Mouse (Mus musculus) heart, postnatal 10 days (tissue): ENCODE measurements around the gene Cmtm5. TPM values are rescaled to one million over a fixed set of nuclear protein-coding genes. Genes with fewer than 3 reads are reported as not detected.
"Not testable (repeated sequence)": the region's sequence is repeated elsewhere in the genome, so short reads cannot be mapped to it uniquely, and the experiment has no call there.

Experiments
- DNase-seq, 2 experiments: peaks; one replicate each; pipeline ENCODE4 v3.0.0; 2021
- intact Hi-C: fragments of 180-260 bp; cut with DNase I; formaldehyde crosslinking; loops from one replicate; pipeline ENCODE4 v1.15.1; 2025
- total RNA-seq, 2 experiments: library from RNA; stranded (reverse); gene quantifications; 2 replicates each; pipeline ENCODE4 v1.2.3; 2021

Gene Cmtm5
- total RNA-seq, 2 experiments from 2014 or later = 0.91 TPM; not detected in 1

DNA sequence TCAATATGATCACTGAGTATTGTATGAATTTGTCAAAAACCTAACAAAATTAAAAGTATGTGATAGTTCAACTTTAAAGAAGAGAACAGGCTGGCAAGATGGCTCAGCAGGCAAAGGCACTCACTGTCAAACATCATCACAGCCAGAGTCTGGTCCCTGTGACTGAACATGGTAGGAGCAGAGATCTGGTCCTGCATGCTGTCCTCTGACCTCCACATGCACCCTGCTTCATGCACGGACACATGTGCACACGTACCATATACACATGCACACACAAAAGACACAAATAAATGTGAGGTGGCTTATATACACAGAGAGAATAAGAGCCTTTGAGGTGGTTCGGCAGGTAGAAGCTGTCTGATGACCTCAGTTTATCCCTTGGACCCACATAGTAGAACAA, 19.4 kb downstream of the Cmtm5 start:
- no peak for DNase-seq
- intact Hi-C loops = no loop called here

DNA sequence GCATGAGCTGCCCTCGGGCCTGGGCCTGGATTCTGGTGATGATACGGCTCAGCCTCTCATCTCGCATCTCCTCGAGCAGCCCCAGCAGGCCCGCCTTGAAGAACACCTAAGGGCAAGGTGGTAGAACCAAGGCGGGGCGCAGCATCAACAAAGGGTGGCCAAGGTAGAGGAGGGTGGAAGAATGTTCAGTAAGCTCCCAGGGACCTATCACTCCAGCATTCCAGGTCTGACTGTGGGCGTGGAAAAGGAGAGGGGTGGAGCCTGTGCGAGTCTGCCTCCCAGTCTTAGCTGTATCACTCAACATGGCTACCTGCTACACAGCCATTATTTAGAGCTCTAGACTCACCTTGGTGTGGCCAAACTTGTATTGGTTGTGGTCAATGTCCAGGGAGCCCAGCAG, 20.5 kb downstream of the Cmtm5 start:
- intact Hi-C loops = no loop called here
- DNase-seq = no peak

DNA sequence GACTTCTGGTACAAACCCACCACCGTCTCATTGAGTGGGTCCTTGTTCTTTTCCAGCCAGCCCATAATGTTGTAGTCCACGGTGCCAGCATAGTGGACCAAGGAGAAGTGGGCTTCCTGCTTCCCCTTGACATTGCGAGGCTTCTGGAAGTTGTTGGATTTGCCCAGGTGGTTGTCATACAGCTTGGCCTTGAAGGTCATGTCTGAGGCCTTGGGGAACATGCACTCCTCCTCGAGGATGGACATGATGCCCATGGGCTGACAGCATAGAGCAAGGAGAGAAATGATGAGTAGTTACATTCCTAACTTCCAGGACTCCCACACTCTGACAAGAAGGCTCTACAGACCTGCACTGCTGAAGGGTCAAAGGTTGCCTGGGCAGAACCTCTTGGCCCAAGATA, 22.4 kb downstream of the Cmtm5 start:
- intact Hi-C loops = no loop called here
- DNase-seq = no peak

DNA sequence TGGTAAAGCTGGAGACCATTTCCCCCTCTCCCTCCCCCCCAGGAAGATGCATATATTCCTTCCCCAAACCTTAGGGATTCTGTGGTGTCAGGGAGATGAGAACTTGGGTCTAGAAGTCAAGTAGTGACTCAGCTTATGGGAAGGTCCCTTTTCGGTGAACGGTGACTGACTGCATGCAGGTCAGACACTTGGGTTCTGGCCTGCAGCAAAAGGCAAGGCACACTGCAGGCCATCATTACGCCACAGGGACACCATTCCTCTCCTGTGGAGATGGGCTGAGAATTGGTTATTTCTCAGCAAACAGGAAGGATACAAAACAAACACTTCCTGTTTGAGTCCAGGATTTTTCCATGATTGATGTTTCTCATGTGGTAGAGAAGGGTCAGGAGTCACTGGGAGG, 23.1 kb downstream of the Cmtm5 start:
- DNase-seq = no peak
- intact Hi-C loops = no loop called here

DNA sequence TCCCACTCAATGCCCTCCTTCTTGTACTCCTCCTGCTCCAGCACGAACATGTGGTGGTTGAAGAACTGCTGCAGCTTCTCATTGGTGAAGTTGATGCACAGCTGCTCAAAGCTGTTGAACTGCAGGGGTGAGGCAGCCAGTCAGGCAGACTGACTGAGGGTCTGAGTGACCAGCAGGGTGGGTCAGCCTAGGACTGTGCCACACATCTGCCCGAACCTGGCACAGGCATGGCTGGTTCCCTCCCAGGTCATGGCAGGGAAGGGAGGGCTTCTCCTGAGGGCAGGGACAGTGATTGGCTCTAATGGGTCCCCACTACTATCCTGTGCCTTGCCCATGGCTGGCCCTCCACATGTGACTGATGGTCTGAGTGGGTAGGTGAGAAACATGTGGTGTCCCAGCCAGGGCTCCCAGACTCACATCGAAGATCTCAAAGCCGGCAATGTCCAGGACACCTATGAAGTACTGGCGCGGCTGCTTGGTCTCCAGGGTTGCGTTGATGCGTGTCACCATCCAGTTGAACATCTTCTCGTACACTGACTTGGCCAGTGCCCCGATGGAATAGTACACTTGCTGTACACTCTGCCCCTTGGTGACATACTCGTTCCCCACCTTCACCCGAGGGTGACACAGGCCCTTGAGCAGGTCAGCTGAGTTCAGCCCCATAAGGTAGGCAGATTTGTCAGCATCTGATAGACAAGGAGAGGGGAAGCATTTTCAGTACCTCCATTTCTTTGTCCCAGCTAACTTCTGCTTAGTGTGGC, 24.0 kb downstream of the Cmtm5 start:
- intact Hi-C loops = not testable (repeated sequence)

DNA sequence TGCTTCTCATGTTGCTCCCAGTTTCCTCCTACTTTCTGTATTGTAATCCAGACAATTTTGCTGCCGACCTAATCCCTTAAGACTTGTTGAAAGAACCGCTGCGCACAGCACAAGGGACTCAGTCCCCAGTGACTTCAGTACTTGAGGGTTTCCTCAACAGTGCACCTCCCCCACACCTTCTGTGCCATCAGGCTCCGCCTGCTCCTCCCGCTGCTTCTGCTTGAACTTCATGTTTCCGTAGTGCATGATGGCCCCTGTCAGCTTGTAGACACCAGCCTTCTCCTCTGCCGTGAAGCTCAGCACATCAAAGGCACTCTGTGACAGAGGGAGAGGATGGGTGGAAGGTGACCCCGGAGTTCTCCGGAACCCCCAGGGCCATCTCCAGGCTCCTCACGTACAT, 24.7 kb downstream of the Cmtm5 start:
- intact Hi-C loops = no loop called here
- no peak for DNase-seq

More for the DNA sequence above, 24.0 kb downstream of the Cmtm5 start:
- not testable (repeated sequence) for DNase-seq

DNA sequence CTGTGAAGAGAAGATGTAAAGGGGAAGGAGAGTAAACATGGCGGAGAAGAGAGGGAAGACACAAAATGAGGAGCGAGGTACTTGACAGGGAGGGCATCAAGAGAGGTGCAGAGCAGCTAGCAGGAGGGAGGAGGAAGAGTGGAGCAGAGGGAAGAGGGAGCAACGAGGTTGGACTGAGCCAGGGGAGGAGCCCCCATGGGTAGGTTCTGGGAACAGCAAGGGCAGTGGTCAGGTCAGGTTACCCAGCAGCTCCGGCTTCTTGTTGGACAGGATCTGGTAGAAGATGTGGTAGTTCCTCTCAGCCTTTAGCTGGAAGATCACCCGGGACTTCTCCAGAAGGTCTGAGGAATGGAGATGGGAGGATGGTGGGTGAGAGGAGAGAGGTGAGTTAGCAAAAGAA, 25.4 kb downstream of the Cmtm5 start:
- intact Hi-C loops = no loop called here
- DNase-seq = no peak

DNA sequence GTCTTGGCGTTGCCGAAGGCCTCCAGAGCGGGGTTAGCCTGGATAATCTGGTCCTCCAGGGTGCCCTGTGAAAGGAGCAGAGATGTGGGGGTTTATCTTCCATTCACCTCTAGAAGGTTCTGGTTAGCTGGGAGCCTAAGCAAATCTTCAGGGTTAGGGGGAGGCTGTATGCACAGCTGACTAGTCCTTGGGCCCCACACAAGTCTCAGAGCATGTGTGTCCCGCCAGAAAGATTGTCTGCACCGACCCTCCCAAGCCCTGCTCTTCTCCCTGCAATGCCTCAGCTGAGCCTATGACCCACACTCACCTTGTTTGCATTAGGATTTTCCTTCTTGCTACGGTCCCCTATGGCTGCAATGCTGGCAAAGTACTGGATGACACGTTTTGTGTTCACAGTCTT, 26.7 kb downstream of the Cmtm5 start:
- no peak for DNase-seq
- intact Hi-C loops = no loop called here

DNA sequence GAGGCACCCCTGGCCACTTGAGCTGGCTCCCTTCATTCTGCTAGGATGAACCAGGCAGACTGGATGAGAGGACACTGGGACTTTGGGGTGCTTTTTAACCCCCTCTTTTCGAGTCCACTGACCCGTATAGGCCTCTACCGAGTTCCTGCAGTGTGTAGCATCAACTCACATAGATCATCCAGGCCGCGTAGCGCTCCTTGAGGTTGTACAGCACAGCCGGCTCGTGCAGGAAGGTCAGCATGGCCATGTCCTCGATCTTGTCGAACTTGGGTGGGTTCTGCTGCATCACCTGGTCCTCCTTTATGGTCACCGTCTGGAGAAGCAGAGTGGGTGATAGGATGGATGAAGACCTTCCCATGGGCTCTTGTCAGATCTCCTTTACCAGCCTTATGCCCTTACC, 27.7 kb downstream of the Cmtm5 start:
- intact Hi-C loops = no loop called here
- no peak for DNase-seq

DNA sequence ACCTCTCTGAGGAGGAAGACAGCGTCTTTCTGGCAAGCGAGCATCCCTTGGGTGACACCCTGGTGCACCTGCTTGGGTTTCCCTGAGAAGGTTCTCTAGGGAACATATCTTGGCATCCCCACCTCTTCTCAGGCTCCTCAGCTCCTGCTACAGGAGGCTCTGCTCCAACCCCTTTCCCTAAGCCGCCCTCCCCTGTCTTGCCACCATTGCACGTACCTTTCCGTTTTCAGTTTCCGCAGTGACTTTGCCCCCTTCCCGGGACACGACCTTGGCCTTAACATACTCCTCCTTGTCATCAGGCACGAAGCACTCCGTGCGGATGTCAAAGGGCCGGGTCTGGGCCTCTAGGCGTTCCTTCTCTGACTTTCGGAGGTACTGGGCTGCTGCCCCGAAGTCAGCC, 29.0 kb downstream of the Cmtm5 start:
- intact Hi-C loops = no loop called here
- DNase-seq = no peak

DNA sequence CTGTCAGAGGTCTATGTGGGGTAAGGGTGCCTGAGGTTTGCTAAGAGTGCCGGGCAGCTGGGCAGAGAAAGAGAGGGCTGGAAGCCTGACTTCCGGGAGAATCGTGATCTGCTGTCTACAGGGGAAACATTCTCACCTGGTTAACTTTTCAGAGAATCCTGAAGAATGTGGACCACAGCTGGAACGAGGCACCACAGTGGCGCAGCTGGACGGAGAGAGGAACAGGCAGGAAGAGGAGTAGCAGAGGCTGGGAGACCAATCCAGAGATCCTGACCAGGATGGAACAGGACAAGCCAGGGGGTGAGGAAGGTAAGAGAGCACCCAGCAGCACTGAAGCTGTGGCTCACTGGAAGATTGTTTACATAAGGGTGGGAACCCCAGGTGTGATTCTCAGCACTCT, 29.6 kb downstream of the Cmtm5 start:
- DNase-seq = no peak
- intact Hi-C loops = no loop called here

DNA sequence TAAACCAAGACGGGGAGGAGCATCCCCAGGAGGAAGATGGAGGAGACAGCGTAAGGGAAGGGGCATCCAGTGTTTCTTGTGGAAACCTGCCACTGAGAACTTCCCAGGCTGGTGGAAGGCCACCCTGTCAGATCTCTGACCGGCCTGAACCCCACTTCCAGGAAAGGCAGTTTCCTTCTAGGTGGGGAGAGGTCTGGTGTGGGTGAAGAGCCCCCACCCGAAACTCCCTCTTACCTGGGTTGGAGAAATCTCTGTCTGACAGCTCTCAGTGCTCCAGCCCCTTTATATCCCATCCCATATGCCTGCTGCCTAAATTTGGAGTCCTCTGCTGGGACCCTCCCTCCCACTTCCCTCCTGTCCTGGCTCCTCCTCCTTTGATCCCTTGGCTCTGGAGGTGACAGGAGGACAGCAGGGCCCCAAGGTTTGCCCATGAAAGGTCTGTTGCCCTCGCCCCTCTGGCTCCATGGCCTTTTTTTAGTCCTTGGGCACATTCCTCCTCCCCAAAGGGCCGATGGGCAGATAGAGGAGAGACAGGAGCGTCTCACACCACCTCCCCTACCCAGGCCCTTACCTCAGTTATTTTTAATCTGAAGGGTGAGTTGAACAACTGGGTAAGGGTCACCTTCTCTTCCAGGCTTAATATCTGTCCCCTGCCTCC, 30.4 kb downstream of the Cmtm5 start, which contains the start of gene Myh6:
Gene Myh6, minus strand, starts transcription at position 608 of the 658 bp plus-strand sequence.
- intact Hi-C loops = no loop called here
- peak; percentile 82 to 87 for DNase-seq

DNA sequence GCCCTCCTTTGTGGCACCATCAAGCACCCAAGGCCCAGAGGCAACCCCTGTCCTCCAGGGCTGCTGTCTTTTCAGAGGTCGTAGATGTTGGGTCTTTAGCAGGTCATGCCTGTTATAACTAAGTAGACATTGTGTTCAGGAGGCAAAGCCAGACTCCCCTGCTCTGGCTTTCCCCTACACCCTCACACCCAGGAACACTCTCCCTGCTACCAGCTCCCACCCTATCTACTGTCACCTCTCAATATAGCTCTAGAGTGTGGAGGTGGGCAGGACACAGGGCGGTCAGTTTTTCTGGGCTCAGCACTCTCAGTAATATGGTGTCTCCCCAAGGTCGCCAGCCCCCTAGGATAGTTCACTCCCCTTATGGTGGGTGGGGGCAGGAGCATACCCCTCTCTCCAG, 31.8 kb downstream of the Cmtm5 start:
- intact Hi-C loops = no loop called here
- peak; percentile 68 to 73 for DNase-seq

DNA sequence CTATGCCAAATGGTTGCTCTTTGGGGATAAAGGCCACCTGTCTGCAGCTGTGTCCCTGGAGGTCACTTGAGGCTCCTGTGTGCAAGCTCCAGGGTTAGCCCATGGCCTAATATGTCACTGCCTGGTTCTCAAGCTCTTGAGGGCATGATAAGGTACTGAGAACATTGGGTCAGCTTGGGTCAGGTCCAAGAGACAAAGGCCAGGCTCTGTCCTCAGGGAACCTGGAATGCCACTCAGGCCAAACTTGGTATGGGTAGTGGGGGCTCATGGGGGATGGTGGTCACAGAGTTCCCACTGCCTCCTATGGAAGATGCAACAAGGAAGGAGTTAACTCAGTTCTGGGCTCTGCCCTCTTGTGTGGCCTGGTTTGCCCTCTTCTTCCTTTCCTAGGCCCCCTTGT, 32.3 kb downstream of the Cmtm5 start:
- peak; percentile 91 to 93 for DNase-seq
- intact Hi-C loops = no loop called here

DNA sequence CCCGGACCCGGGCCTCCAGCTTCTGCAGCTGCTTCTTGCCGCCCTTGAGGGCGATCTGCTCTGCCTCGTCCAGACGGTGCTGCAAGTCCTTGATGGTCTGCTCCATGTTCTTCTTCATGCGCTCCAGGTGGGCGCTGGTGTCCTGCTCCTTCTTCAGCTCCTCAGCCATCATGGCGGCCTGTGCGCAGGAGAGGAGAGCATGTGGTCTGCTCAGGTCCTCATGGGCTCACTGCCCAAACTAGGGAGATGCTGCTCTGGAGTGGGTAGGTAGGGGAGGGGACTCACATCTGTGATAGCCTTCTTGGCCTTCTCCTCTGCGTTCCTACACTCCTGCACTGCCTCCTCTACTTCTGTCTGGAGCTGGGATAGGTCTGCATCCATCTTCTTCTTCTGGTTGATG, 36.7 kb downstream of the Cmtm5 start:
- intact Hi-C loops = loop anchor here (2.0 kb wide), 1 partner anchor 28 kb away; no protein-coding TSS in a partner anchor
- not testable (repeated sequence) for DNase-seq

DNA sequence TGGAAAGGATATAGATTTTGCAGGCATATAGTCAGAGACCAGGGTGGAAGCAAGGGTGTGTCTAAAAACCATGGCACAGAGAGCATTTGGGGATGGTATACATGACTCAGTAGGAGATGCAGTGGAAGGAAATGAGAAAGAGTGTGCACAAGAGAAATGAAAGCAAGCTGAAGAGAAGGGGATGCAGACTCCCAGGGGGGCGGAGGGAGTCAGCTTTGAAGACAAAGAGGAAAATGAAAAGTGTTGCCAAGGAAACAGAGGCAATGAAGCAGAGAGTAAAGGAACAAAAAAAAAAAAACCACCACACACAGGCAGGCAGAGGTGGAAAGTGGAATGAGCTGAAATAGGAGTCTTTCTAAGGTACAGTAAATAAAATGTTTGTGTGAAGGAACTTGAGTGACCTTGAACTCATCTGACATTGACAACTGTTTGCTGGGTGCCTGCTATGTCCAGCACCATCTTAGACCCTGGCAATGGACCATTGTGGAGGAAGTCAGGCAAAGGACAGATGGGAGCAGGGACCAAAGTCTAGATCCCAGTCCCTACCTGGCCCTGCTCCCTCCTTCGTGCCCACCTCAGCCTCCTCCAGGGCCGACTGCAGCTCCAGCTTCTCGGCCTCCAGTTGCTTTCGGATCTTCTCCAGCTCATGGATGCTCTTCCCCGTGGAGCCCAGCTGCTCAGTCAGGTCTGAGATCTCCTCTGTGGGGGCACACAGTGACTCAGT, 38.2 kb downstream of the Cmtm5 start:
- DNase-seq = no peak
- intact Hi-C loops = no loop called here

DNA sequence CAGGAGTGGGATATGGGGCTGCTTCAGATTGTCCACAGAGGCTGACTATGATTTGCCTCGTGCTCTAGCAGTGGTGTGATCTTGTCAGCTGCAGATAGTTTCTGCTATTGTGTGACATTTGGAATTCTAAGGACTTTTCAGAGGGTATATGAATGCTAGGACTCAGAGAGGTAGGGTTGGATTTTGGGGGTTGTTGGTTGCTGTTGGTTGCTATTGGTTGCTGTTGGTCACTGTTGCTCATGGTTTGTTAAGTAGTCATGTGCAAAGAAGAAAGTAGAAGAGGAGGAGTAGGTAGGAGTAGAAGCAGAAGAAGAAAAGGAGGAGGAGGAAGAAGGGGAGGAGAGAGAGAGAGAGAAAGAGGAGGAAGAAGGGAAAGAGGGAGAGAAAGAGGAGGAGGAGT, 40.6 kb downstream of the Cmtm5 start, which contains the start of gene Gm17428:
Gene Gm17428, plus strand, starts transcription at position 301 of the 400 bp plus-strand sequence.
- DNase-seq = no peak
- intact Hi-C loops = loop anchor here (1.0 kb wide), 1 partner anchor 28 kb away; no protein-coding TSS in a partner anchor

DNA sequence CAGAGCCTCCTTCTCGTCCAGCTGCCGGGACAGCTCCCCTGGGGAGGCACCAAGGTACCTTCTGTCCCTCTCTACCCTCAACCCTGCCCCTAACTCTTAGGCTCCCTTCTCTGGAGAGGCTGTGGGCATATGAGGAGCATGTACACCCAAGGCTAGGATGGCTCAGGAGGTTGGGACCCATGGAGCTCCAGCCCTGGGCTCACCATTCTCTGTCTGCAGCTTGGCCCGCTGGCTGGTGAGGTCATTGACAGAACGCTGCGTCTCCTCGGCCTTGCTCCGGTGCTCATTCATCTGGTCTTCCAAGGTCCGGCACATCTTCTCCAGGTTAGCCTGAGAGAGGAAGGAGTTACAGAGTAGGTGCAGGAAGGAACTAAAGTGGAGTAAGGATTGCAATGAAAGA, 42.6 kb downstream of the Cmtm5 start:
- no peak for DNase-seq
- intact Hi-C loops = no loop called here

DNA sequence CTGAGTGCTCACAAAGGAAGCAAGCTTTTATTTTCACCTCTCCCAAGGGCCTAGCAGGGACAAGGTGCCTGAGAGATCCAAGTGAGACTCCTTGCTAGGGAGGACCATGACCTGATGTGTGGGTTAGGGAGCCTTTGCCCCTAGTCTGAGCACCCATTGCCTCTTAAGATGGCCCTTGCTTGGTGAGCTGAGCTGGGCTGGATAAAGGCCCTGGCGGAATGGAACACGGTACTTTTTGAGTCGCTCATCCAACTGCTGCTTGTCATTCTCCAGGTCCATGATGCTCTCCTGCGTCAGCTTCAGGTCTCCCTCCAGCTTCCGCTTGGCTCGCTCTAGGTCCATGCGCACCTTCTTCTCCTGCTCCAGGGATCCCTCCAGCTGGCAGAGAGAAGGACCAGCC, 45.9 kb downstream of the Cmtm5 start:
- intact Hi-C loops = no loop called here
- DNase-seq = no peak

DNA sequence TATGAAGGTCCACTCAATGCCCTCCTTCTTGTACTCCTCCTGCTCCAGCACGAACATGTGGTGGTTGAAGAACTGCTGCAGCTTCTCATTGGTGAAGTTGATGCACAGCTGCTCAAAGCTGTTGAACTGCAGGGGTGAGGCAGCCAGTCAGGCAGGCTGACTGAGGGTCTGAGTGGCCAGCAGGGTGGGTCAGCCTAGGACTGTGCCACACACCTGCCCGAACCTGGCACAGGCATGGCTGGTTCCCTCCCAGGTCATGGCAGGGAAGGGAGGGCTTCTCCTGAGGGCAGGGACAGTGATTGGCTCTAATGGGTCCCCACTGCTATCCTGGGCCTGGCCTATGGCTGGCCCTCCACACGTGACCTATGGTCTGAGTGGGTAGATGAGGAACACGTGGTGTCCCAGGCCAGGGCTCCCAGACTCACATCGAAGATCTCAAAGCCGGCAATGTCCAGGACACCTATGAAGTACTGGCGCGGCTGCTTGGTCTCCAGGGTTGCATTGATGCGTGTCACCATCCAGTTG, 52.4 kb downstream of the Cmtm5 start:
- intact Hi-C loops, DNase-seq: not testable (repeated sequence)
